Mouse (Mus musculus) cerebellum, adult 9-11 months (tissue): ENCODE measurements at regions not wholly inside any gene's neighbourhood (a gene's known extent, or its start where the extent isn't known, plus 50 kb on each side); places are given as distances from the start of the nearest gene placed in this dataset.
"Not testable (repeated sequence)": the region's sequence is repeated elsewhere in the genome, so short reads cannot be mapped to it uniquely, and the experiment has no call there.

ENCODE experiments used
- DNase-seq: peaks from one replicate; pipeline ENCODE4 v3.0.0; 2022

- DNase-seq: peak; percentile 2
Observed at GRCm38 (mm10) chr9:17987606-17988005, 304.3 kb upstream of the Chordc1 start.

GRCm38 (mm10) chr9:18002557-18002956, 289.4 kb upstream of the Chordc1 start:
- no peak for DNase-seq

- no peak for DNase-seq
Observed at GRCm38 (mm10) chr9:18041346-18041745, 250.6 kb upstream of the Chordc1 start.

- DNase-seq: not testable (repeated sequence)
Observed at GRCm38 (mm10) chr9:18042636-18043035, 249.3 kb upstream of the Chordc1 start.

- DNase-seq: no peak
Observed at GRCm38 (mm10) chr9:18076942-18077341, 215.0 kb upstream of the Chordc1 start.

GRCm38 (mm10) chr9:18078446-18078845, 213.5 kb upstream of the Chordc1 start:
- DNase-seq: not testable (repeated sequence)

- DNase-seq: not testable (repeated sequence)
Observed at GRCm38 (mm10) chr9:18079120-18079519, 212.8 kb upstream of the Chordc1 start.
